ENCODE assay signal across 8 mouse cellular contexts in genomic region chr2:93413367-93414014, GRCm38 (mm10). TPM values are rescaled to one million over a fixed set of nuclear protein-coding genes. Genes with fewer than 3 reads are reported as not detected.
DNase-seq lines count a peak whose midpoint lies in the region; ATAC-seq and TF ChIP-seq lines count a peak whose summit lies in the region.

No protein-coding gene starts in this region.

- H3K4me2 ChIP-seq in liver, embryonic 11.5 days = no peak overlapping the region
- no peak overlapping the region for H3K4me2 ChIP-seq in midbrain, embryonic 14.5 days (ENCODE audit: low read length)

- H3K36me3 ChIP-seq in liver, embryonic 11.5 days (ENCODE audit: control insufficient read depth, insufficient read depth, low read length) = no peaks in the 10 kb centered on the region
- H3K36me3 ChIP-seq in MEL (ENCODE audit: control insufficient read depth in 1 of 2, insufficient read depth in 2 of 2, low read length in 2 of 2) = peaks cover 0 to 9% of the 10 kb centered on the region in 2 experiments; a peak in 2 of 4 replicates
- no peaks in the 10 kb centered on the region for H3K36me3 ChIP-seq in midbrain, embryonic 14.5 days (ENCODE audit: control insufficient read depth, insufficient read depth, low read length)
- no peaks in the 10 kb centered on the region for H3K36me3 ChIP-seq in thymus, adult 2 months (ENCODE audit: control insufficient read depth, insufficient read depth, low read length)

- H3K79me2 ChIP-seq in MEL (ENCODE audit: control insufficient read depth, insufficient read depth, low read length, poor library complexity) = no peaks in the 10 kb centered on the region

- WGBS in liver, embryonic 11.5 days = 47% methylated on average over 7 of the region's 7 CpGs
- WGBS in midbrain, embryonic 14.5 days = 48% methylated on average over 7 of the region's 7 CpGs
- 44% methylated on average over 7 of the region's 7 CpGs for WGBS in thymus, adult 2 months

- peak; percentile 77 for DNase-seq in liver
- no peak for DNase-seq in liver, embryonic 11.5 days (ENCODE audit: low spot score)
- DNase-seq in MEL (ENCODE audit: low read depth, low spot score) = peak; percentile 72
- peak; percentile 51 for DNase-seq in cerebellum, adult 9-11 months
- peak; percentile 85 to 87 for DNase-seq in kidney, postnatal 4 days
- DNase-seq in midbrain, embryonic 14.5 days = peak; percentile 83
- DNase-seq in thymus, adult 2 months = peak; percentile 76

- peak; percentile 87 for TF ChIP-seq RAD21 in MEL (IDR thresholded peaks at IDR 0.05; ENCODE audit: low read depth, low read length)

- no peak overlapping the region for H3K4me3 ChIP-seq in liver, embryonic 11.5 days (ENCODE audit: low read depth, low read length)
- no peak overlapping the region for H3K4me3 ChIP-seq in MEL (ENCODE audit: control insufficient read depth in 1 of 2, insufficient read depth in 1 of 2, low read depth in 2 of 2, low read length in 2 of 2)
- H3K4me3 ChIP-seq in midbrain, embryonic 14.5 days (replicated peaks; ENCODE audit: low read depth, low read length) = no peak overlapping the region
- no peak overlapping the region for H3K4me3 ChIP-seq in thymus, adult 2 months (ENCODE audit: control insufficient read depth, insufficient read depth, low read length)

- TF ChIP-seq CTCF in MEL (IDR thresholded peaks at IDR 0.05 in 2 of 3, conservative IDR thresholded peaks at IDR 0.05 in 1 of 3; ENCODE audit: control insufficient read depth in 1 of 3, insufficient read depth in 1 of 3, low read depth in 2 of 3, low read length in 3 of 3, poor library complexity in 1 of 3, severe bottlenecking in 1 of 3) = peak; percentile 60 to 93 (median 81)
- TF ChIP-seq CTCF in thymus, adult 2 months (IDR thresholded peaks at IDR 0.05; ENCODE audit: borderline replicate concordance, control insufficient read depth, extremely low read depth, insufficient read depth, low read length, poor library complexity) = no peak

- peaks cover 5% of the 10 kb centered on the region for H3K4me1 ChIP-seq in liver, embryonic 11.5 days (replicated peaks; ENCODE audit: control insufficient read depth, insufficient read depth, low read length)
- H3K4me1 ChIP-seq in MEL (ENCODE audit: control insufficient read depth in 1 of 2, insufficient read depth in 2 of 2, low read length in 2 of 2) = peaks cover 11 to 16% of the 10 kb centered on the region in 2 experiments; a peak in 3 of 4 replicates
- H3K4me1 ChIP-seq in midbrain, embryonic 14.5 days (ENCODE audit: control insufficient read depth, insufficient read depth, low read length) = 0 out of 2 replicates have a peak, but pooled peaks cover 2% of the 10 kb centered on the region
- H3K4me1 ChIP-seq in thymus, adult 2 months (replicated peaks; ENCODE audit: control insufficient read depth, insufficient read depth, low read length) = peaks cover 13% of the 10 kb centered on the region

- no peaks in the 10 kb centered on the region for H3K27me3 ChIP-seq in liver, embryonic 11.5 days (replicated peaks; ENCODE audit: control insufficient read depth, insufficient read depth, low read length)
- H3K27me3 ChIP-seq in MEL (ENCODE audit: control insufficient read depth in 1 of 2, insufficient read depth in 2 of 2, low read length in 2 of 2) = peaks cover 2 to 4% of the 10 kb centered on the region in 2 experiments; a peak in 3 of 4 replicates
- no peaks in the 10 kb centered on the region for H3K27me3 ChIP-seq in midbrain, embryonic 14.5 days (ENCODE audit: control insufficient read depth, insufficient read depth, low read length)
- H3K27me3 ChIP-seq in thymus, adult 2 months (ENCODE audit: control insufficient read depth, insufficient read depth, low read length) = no peaks in the 10 kb centered on the region

- ATAC-seq in liver, embryonic 11.5 days (replicated peaks; ENCODE audit: low FRiP score) = no peak
- ATAC-seq in granulocyte monocyte progenitor cell, adult 5-6 weeks (replicated peaks; ENCODE audit: poor library complexity, severe bottlenecking) = peak; percentile 56
- ATAC-seq in midbrain, embryonic 14.5 days (ENCODE audit: low FRiP score, low TSS enrichment) = no peak

- no peak for TF ChIP-seq EP300 in MEL (IDR thresholded peaks at IDR 0.05; ENCODE audit: low read depth in 1 of 2, low read length in 2 of 2)

- no peak overlapping the region for H3K27ac ChIP-seq in liver, embryonic 11.5 days (ENCODE audit: low read depth, low read length)
- no peak overlapping the region for H3K27ac ChIP-seq in MEL (ENCODE audit: control insufficient read depth, low read depth, low read length)
- no peak overlapping the region for H3K27ac ChIP-seq in midbrain, embryonic 14.5 days (replicated peaks; ENCODE audit: low read depth, low read length)
- no peak overlapping the region for H3K27ac ChIP-seq in thymus, adult 2 months (ENCODE audit: control insufficient read depth, insufficient read depth, low read length)

- no peak overlapping the region for H3K9ac ChIP-seq in liver, embryonic 11.5 days (ENCODE audit: low read depth, low read length)
- H3K9ac ChIP-seq in MEL (ENCODE audit: control insufficient read depth, low read depth, low read length, poor library complexity, severe bottlenecking) = no peak overlapping the region
- no peak overlapping the region for H3K9ac ChIP-seq in midbrain, embryonic 14.5 days (replicated peaks; ENCODE audit: low read length)

- no peak for TF ChIP-seq POLR2A in MEL (IDR thresholded peaks at IDR 0.05; ENCODE audit: control insufficient read depth in 1 of 2, insufficient read depth in 1 of 2, low read depth in 1 of 2, low read length in 2 of 2, poor library complexity in 1 of 2)
- TF ChIP-seq POLR2A in thymus, adult 2 months (IDR thresholded peaks at IDR 0.05; ENCODE audit: control insufficient read depth, extremely low read depth, insufficient read depth, low read length, poor library complexity) = no peak

- H3K9me3 ChIP-seq in liver, embryonic 11.5 days (ENCODE audit: control insufficient read depth, low read length) = no peaks in the 10 kb centered on the region
- no peaks in the 10 kb centered on the region for H3K9me3 ChIP-seq in MEL (replicated peaks; ENCODE audit: insufficient read depth, low read length)
- H3K9me3 ChIP-seq in midbrain, embryonic 14.5 days (ENCODE audit: control insufficient read depth, low read length) = no peaks in the 10 kb centered on the region

TF ChIP-seq in MEL, 35 proteins besides CTCF, POLR2A, EP300 and RAD21 (continues in another document):
- TF ChIP-seq NELFE (IDR thresholded peaks at IDR 0.05; ENCODE audit: low read depth, low read length) = no peak
- TF ChIP-seq HCFC1 (IDR thresholded peaks at IDR 0.05; ENCODE audit: low read depth, low read length) = no peak
- no peak for TF ChIP-seq MAFK (IDR thresholded peaks at IDR 0.05; ENCODE audit: borderline replicate concordance, low read depth, low read length)
- no peak for TF ChIP-seq MYC (IDR thresholded peaks at IDR 0.05; ENCODE audit: low read depth, low read length)
- no peak for TF ChIP-seq RCOR1 (IDR thresholded peaks at IDR 0.05; ENCODE audit: low read depth, low read length)
- TF ChIP-seq MXI1 (IDR thresholded peaks at IDR 0.05; ENCODE audit: low read depth, low read length) = no peak
- no peak for TF ChIP-seq MEF2A (IDR thresholded peaks at IDR 0.05; ENCODE audit: extremely low read depth, insufficient replicate concordance, low read depth, low read length, poor library complexity, severe bottlenecking)
- no peak for TF ChIP-seq UBTF (IDR thresholded peaks at IDR 0.05; ENCODE audit: borderline replicate concordance, insufficient read depth, low read depth, low read length)
- no peak for TF ChIP-seq ZMIZ1 (IDR thresholded peaks at IDR 0.05; ENCODE audit: low read depth, low read length)
- TF ChIP-seq TBP (IDR thresholded peaks at IDR 0.05; ENCODE audit: low read depth, low read length) = no peak
- no peak for TF ChIP-seq KAT2A (conservative IDR thresholded peaks at IDR 0.05; ENCODE audit: low read depth, low read length)
- peak; percentile 10; the same call in 1 of the 2 replicates for TF ChIP-seq SIN3A (IDR thresholded peaks at IDR 0.05; ENCODE audit: low read length)
- TF ChIP-seq TAL1 (IDR thresholded peaks at IDR 0.05; ENCODE audit: low read length) = no peak
- no peak for TF ChIP-seq GATA1 (IDR thresholded peaks at IDR 0.05; ENCODE audit: low read depth, low read length)
- no peak for TF ChIP-seq MAX (IDR thresholded peaks at IDR 0.05; ENCODE audit: low read length)
- no peak for TF ChIP-seq ETS1 (IDR thresholded peaks at IDR 0.05; ENCODE audit: low read depth, low read length)
- TF ChIP-seq NRF1 (IDR thresholded peaks at IDR 0.05; ENCODE audit: insufficient read depth, low read depth, low read length, poor library complexity, severe bottlenecking) = no peak
- TF ChIP-seq TCF12 (IDR thresholded peaks at IDR 0.05; ENCODE audit: low read depth, low read length) = no peak
- TF ChIP-seq MAZ (IDR thresholded peaks at IDR 0.05; ENCODE audit: low read depth, low read length) = no peak
- peak; percentile 87 for TF ChIP-seq SMC3 (IDR thresholded peaks at IDR 0.05; ENCODE audit: low read depth, low read length)
- TF ChIP-seq POLR2AphosphoS5 (IDR thresholded peaks at IDR 0.05; ENCODE audit: borderline replicate concordance, low read depth, low read length) = no peak
- TF ChIP-seq E2F4 (IDR thresholded peaks at IDR 0.05; ENCODE audit: borderline replicate concordance, low read depth, low read length) = no peak
- no peak for TF ChIP-seq USF2 (IDR thresholded peaks at IDR 0.05; ENCODE audit: borderline replicate concordance in 1 of 2, insufficient read depth in 1 of 2, low read depth in 1 of 2, low read length in 2 of 2)
- TF ChIP-seq ZNF384 (IDR thresholded peaks at IDR 0.05; ENCODE audit: low read depth, low read length) = no peak
- peak; percentile 81 for TF ChIP-seq ZC3H11A (IDR thresholded peaks at IDR 0.05; ENCODE audit: low read depth, low read length)
- no peak for TF ChIP-seq GABPA (IDR thresholded peaks at IDR 0.05; ENCODE audit: low read depth, low read length)
- 0 out of 2 replicates have a peak, but pooled peaks have one; percentile 15 for TF ChIP-seq USF1 (IDR thresholded peaks at IDR 0.05; ENCODE audit: low read depth, low read length)
- no peak for TF ChIP-seq JUND (IDR thresholded peaks at IDR 0.05; ENCODE audit: low read depth, low read length)

RNA-seq across cellular contexts. Expression of gene Cd82, which starts 49.4 kb away (rescaled TPM):
- 16.5 and 16.9 TPM in 2 replicates for polyA plus RNA-seq in liver, embryonic 11.5 days (2014; fragmentation: Nextera tagmentation; extraction: Ambion mirVana)
- 24.4 and 37.6 TPM in 2 replicates for total RNA-seq in MEL (2012; rRNA removed)
- polyA plus RNA-seq in MEL (2012; ENCODE audit: insufficient read depth in 1 of 2, insufficient read length in 2 of 2, low read depth in 1 of 2, low replicate concordance in 2 of 2, missing spikeins in 1 of 2) = 10 to 100 TPM in 1 of 2 experiments, not detected in 1; 59.7 TPM
- 17.7 and 22.8 TPM in 2 replicates for total RNA-seq in granulocyte monocyte progenitor cell, adult 5-6 weeks (2014; fragmentation: Nextera tagmentation)
- 11.3 and 23.5 TPM in 2 replicates for total RNA-seq in granulocyte monocyte progenitor cell, adult 5-6 weeks (2017)
- polyA plus RNA-seq in midbrain, embryonic 14.5 days (2014; fragmentation: Nextera tagmentation; extraction: Ambion mirVana) = 12.6 and 14.1 TPM in 2 replicates
- 176 and 181 TPM in 2 replicates for polyA plus RNA-seq in thymus, adult 2 months (2012; rRNA removed)
